Mouse (Mus musculus): ENCODE measurements at regions not wholly inside any gene's neighbourhood (a gene's known extent, or its start where the extent isn't known, plus 50 kb on each side); places are given as distances from the start of the nearest gene placed in this dataset.
"Not testable (repeated sequence)": the region's sequence is repeated elsewhere in the genome, so short reads cannot be mapped to it uniquely, and the experiment has no call there.

DNA sequence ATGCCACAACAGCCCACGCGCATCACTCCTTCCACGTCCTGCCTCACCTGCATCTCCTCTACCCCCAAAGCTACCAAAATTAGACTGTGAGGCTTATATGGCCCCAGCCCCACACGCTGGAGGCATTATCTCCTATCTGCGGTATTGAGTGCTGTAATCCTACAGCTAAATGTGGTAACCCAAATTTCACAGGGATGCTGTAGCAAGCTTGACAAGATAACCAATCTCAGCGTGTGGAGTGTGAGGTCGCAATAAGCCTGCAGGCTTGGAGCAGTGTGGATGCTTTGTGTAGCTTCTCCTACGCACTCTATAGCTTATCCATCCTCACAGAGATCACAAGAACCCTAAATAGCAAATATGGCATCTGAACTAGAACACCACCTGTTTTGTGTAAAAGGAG is 251.2 kb upstream of the Kcnh8 start:
- no peak for DNase-seq

DNA sequence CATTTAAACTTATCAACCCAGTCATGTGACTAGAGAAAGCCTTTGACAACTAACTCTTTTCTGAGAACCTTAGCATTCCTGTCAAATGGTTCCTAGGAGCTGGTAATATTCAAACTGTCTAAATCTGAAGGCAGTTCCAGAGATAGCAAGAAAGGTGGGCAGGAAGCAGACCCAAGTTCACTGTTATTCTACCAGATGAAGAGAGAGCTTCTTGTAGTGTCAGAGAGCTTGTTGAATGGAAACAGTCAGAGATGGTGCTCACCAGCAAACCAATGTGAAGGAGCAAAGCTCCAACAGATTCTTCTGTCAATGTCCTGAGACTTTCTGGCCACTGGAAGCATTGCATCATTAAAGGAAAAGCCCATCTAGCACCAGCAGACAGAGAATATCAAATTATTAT is 251.8 kb upstream of the Kcnh8 start:
- no peak for DNase-seq

DNA sequence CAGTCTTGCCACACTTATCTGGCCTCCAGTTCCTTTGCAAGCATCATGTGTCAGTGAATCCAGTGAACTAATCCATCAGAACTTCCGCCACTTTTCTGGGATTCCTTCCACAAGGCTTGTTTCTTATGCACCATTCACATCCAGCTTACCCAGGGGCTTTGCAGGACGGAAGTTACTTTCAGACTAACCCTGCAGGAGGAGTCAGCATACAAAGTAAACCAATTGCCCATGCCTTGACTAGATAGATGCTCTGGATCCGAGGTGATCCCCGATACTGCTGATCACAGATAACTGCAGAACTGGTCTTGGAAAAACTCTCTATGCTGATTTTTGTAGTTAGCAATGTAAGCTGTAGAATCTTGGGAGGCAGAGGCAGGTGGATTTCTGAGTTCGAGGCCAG is 252.6 kb upstream of the Kcnh8 start:
- no peak for DNase-seq

DNA sequence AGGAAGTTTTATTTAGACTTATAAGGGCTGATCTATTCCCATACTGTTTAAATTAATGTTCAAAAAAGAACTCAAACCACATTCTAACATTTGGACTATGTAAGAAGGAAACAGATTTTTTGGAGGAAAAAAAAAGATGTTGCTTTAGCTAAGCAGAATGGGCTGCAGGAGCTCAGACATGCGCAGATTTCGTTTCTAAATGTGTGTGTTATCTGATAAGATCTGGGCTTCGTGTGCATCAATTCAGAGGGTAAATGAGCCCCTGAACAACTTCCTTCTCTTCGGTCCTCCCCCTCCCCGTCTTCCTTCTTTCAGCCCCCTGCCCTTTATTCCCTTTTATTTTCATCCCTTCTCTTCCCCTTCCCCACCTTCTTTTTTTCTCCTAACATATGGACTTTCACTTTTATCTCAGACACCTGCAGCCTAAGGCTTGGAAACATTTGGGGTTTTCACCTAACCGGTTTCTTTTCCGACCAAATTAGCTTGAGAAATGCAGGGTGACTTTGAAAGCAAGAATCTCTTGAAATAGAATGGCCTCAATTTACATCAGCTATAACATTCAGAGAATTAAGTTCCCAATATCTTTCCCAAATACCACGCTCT is 253.9 kb upstream of the Kcnh8 start:
- DNase-seq, result no peak

DNA sequence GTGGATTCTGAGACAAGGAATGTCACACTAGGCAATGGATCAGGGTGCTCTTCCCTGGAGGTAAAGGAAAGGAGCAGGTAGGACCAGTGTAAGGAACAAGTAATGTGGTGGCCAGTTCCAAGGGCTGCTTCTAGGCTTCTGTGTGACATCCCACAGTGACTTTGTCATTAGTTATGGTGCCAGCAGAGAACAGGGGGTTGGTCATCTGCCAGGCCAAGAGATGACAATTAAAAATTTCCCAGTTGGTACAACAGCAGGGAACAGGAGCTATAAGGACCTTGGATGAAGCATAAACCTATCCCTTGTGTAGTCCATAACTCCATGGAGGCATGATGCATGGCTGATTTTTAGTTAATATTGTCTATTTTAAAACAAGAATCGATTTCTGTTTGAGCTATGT is 281.9 kb upstream of the Kcnh8 start:
- DNase-seq, result no peak

DNA sequence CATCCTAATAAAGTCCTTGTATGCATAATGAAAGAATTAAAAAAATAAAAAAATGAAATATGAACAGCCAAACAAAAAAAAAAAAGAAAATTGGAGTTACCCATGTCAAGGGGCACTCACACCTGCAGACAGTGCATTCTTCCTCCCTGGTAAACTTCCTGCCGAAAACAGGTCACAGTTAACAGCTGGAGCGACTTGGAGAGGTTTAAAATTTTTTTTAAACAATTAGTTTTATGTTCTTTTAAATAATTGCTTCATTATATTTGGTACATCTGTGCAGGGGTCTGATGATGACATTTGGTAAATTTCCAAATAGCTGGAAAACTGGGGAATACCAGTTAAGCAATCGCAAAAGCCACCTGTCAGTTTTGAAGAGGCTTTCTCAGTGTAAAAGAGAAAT is 285.5 kb upstream of the Kcnh8 start:
- DNase-seq, result no peak

DNA sequence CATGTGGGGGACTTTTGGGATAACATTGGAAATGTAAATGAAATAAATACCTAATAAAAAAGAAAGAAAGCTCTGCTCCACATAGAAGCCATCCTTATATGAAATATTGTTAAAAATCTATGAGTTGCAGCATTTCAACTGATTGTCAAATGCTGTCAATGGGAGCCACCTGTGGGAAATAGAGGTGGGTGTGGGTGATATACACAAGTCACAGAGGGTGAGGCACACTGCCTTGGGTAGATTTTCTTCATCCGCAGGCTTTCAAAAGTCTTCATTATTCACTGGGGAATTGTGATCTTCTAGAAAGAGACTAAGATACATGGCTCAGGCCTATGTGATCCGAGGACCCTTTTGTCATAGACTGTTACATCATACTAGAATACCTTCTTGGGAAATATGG is 286.6 kb upstream of the Kcnh8 start:
- no peak for DNase-seq

DNA sequence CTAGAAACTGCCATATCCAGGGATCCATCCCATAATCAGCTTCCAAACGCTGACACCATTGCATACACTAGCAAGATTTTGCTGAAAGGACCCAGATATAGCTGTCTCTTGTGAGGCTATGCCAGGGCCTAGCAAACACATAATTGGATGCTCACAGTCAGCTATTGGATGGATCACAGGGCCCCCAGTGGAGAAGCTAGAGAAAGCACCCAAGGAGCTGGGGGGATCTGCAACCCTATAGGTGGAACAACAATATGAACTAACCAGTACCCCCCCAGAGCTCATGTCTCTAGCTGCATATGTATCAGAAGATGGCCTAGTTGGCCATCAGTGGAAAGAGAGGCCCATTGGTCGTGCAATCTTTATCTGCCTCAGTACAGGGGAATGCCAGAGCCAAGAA is 287.1 kb upstream of the Kcnh8 start:
- not testable (repeated sequence) for DNase-seq

DNA sequence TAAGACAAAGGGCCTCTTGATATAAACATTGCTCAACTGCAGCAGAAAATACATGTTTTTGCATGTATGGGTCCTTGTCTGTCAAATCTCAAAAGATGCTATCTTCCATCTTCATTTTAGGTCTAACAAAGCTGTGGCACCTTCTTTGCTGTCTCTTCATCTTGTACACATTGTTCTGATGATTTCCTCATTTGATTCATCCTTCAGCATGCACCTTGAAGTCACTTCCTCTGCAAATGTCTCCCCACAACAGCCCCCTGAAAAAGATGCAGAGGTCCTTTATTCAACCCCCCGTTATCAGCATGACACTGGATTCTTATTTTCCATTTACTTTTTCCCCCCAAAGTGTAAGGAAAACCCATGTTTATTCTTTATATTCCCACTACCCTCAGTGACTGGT is 290.5 kb upstream of the Kcnh8 start:
- DNase-seq, result no peak

DNA sequence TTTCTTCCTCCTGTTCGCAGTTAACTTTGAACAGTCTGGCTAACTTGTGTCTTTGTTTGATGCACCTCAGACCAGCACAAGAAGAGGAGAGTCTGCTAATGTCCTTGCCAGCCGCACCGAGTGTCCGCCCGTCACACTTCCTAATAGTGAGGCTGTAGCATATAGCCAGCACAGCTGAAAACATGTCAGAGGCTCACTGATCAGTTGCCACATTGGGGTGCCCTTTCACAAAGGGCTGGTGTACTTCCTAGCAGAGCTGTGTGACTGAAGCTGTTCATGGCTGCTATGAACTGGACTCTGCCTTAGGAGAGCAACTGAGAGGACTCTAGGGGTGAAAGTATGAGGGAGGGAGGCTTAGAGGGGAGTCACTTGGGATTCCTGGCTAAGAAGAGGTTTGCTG is 293.7 kb upstream of the Kcnh8 start:
- DNase-seq, result no peak

DNA sequence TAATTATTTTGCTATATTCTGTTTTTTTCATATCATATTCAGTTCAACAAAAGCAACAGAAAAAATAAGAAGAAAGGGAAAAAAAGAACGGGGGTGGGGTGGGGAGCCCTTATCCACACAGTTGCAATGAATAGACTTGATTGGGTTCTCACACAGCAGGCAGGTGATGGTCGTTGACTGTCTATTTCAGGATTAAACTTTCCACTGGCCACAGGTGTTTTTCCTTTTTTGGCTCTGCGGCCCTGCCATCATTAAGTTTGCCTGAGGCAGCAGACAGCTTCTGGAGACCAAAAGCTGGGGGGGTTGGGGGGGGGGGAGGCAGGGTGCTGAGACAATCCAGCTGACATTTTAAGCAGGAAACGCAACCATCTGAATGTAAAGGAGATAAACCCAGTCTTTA is 298.4 kb upstream of the Kcnh8 start:
- no peak for DNase-seq

DNA sequence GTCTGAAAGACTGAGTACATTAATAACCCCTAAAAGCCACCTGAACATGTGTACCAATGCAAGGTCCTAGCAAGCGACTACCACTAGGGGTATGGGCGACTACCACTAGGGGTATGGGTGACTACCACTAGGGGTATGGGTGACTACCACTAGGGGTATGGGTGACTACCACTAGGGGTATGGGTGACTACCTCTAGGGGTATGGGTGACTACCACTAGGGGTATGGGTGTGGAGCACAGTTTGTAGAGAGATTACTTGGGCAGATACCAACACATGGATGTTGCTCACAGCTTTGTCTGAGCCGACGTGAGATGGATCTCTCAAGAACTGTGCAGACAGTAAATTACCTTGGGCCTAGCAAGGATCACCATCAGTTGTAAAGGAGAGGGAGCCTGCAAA is 299.2 kb upstream of the Kcnh8 start:
- no peak for DNase-seq

DNA sequence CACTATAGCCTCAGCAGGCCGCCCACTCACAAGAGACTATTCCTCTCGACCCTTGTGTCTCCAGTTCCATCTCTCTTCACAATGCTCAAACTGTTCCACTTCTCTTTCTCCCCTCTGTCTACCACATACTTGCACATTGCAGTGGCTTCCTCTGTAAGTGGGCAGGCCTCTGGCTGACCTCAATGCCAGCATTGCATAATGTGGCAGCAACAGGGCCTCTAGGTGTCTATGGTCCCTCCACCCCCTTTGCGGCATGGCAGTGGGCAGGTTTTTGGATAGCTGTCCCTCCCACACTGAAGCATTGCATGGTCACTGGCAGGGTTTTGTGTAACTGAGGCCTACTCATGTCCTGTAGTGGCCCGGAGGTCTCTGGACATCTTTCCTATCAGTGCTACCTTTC is 302.7 kb upstream of the Kcnh8 start:
- no peak for DNase-seq

DNA sequence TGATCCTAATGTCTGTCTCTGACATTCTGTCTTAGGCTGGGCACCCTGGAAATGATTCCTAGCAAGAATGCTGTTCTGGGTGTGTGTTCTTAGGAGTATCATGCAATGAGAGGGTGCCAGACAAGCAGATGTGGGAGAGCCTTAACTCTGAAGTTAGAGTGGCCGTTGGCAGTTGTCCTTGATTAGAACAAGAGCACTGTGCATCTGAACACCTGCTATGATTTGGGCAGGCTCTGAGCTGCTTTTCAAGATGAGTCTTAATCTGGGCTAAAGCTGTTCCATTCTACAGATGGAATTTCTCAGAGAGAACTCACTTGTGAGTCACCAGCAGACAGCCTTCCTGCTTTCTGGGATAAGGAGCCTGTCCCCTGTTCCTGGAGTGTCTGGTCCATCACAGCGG is 317.1 kb upstream of the Kcnh8 start:
- DNase-seq, result no peak

DNA sequence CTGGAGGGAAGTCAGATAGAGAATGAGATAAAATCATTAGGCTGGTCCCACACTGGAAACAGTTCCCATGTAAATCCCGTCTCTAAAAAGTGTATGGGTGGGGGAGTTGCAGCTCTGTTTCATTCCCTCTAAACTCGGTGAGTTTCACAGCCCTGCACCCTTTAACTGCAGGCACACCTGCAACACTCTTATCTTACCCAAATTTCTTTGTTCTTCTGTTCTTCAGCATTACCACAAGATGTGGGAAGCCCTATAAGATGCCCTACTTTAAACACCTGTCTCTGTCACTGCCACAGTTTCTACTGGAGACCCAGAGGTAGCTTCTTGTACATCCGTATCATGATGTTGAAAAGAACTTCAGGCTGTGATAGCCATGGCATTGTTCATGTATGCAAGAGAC is 320.2 kb upstream of the Kcnh8 start:
- no peak for DNase-seq

DNA sequence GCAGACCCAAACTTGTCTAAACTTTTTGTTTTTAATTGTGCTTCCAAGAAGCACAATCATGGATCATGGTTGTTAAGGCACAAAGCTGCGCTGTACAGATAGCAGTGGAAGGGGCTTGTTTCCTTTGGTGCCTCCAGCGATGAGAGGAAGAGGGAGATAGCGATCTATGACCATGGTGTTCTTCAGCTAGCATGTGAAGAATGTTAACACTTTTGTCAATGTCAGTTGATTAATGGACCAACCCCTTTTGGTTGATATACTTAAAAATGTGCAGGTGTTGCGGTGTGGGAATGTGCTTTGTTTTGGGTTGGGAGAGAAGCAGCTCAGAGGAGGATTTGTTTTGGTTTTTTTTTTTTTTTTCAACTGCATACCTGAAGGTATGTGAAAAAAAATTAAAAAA is 324.0 kb upstream of the Kcnh8 start:
- no peak for DNase-seq

DNA sequence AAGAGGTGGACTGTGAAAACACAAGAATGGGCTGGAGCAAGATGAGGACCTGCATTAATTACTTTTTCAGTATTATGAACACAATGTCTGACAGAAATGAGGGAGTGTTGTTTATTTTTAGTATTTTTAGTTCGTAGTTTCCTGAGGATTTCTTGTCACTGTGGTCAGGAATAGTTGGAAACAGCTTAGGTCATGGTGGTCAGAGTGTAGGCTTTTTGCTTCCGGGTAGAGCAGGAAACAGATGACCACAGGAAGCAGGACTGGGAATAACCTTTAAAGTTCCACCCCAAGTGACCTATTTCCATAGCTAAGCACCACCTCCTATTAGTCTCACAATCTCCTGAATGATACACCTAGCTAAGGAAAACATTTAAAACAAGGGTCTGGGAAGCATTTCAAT is 333.7 kb upstream of the Kcnh8 start:
- DNase-seq, result no peak

DNA sequence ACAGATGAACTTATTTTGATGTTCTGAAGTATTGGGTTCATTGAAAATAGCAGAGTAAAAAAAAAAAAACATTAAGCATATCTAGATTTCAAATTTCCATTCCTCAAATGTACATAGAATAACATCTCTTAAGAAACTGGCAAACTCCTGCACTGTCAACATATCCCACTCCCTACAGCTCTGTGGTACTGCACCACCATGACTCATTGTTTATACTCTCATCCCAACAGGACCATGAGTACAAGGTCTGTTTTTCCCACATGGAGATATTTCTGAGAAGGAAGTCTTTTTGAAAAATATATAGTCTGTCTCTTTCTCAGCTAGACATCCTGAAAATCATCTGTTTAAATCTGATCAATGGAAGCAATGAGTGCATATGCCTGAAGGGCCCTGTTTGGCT is 351.2 kb upstream of the Kcnh8 start:
- DNase-seq, result no peak

DNA sequence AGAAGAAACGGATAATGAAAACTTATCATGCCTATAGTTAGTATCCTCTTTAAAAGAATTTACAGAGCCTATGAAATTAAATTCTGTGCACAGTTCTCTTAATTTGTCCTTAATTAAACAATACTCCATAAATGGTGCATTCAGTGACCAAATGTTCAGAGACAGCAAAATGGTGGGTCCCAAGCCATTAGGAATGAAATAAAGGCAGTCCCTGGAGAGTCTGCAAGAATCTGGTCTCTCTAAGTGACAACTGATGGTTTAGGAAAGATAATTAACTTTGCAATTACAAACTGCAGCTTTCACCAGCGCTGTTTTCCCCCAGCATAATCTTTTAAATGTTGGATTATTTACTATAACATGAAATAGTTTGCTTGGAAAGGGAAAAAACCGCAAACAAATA is 376.9 kb upstream of the Kcnh8 start:
- no peak for DNase-seq

DNA sequence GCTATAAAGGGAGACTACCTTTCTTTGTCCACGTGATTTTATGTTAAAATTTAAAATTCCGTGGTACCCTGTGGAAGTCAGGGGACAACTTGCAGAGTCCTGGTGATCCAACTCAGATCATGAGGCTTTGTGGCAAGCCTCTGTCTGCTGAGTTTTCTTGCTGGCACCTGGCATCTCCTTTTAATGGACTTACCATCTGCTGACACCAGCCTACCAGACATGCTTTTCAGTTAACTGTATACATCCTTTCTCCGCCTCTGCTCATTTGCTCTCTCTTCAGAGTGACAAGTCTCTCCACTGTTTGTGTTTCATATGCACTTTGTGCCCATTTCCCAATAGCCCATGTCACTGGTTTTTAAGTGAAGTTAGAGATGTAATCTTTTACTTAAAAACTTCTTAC is 382.1 kb upstream of the Kcnh8 start:
- DNase-seq, result no peak

DNA sequence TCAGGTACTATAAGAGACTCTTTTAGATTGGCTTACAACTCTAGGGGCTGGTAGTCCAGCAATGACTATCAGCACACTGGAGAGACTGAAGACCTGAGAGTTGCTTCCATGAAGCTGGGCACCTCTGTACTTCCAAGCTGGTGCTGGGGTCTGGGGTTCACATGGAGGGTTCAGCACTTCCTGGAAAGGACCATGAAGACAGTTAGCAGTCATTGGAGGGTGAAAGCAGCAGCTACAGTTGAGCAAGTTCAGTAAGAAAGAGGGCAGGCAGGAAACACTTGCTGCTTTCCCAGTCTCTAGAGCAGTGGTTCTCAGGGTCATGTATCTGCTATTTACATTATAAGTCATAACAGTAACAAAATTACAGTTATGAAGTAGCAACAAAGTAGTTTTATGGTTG is 384.3 kb upstream of the Satb1 start:
- no peak for DNase-seq

DNA sequence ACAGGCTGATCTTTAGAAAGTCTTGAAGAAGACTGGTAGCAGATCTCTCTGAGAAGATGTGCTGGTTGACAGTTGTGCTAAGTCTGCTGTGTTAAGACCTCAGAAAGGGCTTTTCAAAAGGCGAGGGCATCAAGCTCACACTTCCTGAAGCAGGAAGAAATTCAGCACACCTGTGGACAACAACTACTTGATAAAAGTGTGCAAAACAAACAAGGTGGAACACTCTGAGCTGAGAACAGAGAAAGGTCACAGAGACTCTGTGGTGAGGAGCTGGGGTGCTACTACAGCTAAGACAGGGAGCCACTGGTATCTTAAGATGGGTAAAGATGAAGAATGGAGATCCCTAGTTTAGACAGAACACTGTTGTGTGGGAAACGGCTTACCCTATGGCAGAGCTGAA is 379.9 kb upstream of the Satb1 start:
- no peak for DNase-seq

DNA sequence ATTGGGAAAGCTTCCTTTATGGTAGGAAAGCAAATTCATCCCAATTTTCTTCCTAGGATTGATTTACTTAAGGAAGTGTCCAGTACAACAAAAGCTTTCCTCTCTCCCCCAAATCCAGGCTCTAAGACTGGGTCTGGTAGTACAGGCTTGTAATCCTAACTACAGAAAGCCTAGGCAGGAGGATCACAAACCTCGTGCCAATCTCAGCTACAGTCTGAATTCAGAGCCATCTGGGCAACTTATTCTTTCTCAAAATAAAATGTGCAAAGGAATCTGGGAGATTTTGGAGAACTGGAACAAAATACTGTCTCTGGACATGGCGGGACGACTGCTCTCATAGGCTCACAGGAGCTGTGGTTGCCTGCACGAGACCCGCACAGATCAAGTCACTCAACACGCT is 377.4 kb upstream of the Satb1 start:
- DNase-seq, result no peak

DNA sequence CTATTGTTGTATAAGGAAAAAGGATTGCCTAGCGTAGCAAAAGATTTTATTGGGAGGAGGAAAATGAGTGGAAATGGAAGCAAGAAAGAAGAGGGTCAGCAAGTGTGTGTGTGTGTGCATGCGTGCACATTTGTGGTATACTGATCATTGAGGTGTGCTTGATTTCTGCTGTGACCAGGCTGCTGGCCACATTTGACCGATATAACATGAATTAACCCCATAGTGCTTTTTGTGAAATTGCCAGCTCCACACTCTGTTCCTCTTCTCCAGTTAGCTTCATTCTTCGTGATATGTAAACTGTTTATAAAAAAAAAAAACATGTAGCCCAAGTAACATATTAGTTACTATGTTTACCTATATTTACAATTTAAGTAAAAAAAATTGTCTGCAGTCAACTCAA is 364.6 kb upstream of the Satb1 start:
- DNase-seq, result no peak

DNA sequence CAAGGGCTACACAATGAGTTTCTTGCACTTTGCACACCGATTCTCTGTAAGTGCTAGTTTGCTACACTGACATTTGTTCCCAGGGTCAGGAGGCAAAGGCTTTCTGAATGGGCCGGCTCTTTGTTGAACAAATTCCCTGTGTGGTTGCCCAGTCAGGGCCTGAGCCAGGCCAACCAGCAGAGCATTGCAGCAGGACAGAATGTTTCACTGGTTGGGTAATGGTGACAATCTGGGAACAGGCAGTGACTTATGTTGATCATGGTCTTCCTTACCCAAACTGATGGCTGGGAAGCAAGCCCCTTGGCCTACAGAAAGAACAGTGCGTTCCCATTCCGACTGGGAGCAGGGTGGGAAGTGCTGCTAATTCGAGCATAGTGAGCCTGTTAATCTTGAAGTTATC is 363.7 kb upstream of the Satb1 start:
- DNase-seq, result no peak

DNA sequence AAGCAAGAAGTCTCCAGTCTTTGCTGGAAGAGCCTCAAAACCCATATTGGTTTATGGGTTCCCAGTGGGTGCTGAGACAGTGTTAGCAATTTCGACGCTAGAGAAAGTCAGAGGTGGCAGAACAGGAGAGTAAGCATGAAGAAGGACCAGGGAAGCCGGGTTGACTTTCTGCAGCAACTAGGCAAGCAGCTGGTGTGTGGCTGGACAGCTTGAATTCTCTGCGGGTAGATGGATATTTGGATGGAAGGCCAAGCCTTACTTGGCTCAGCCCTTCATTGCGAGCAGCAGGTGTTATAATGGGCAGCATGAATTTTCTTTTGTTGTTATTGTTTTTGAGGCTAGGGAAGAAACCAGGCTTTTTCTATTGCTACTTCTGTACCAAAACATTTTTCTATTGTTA is 362.7 kb upstream of the Satb1 start:
- DNase-seq, result no peak

Measured in adrenal gland, adult 8-10 months (tissue).